Mouse (Mus musculus): ENCODE data around the gene Ccdc86.

DNA sequence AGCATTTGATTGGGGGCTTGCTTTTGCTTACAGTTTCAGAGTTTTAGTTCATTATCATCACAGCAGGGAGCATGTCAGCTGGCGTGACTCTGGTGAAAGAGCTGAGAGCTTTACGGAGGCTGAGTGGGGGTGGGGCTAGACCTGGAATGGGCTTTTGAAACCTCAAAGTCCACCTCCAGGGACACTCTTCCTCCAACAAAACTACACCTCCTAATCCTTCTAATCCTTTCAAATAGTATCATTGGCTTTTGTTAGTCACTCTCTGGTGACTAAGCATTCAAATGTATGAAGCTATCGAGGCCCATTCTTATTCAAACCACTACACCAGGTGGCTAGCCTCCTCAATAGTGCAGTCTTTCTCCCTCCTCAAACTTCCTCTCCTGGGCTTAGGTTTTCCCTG is 23.6 kb upstream of the Ccdc86 start:
- TF ChIP-seq CTCF (IDR thresholded peaks at IDR 0.05; ENCODE audit: low read depth, low read length) (no peak), GATA1 (IDR thresholded peaks at IDR 0.05; ENCODE audit: borderline replicate concordance, low read length) (no peak), GATA2 (IDR thresholded peaks at IDR 0.05; ENCODE audit: borderline replicate concordance, low read depth, low read length) (no peak), TAL1 (conservative IDR thresholded peaks at IDR 0.05; ENCODE audit: low read depth, low read length) (no peak)

All from G1E (cell line).